Mouse (Mus musculus) megakaryocyte, adult 5-6 weeks (primary cell): ENCODE results near the gene Fam102b. TPM values are rescaled to one million over a fixed set of nuclear protein-coding genes. Genes with fewer than 3 reads are reported as not detected.

Experiments
- ATAC-seq: 2 replicates; pipeline ENCODE4 v1.8.0; 2016; ENCODE audit warnings: mild to moderate bottlenecking, inconsistent platforms; ENCODE audit not compliant: poor library complexity, severe bottlenecking
- total RNA-seq, 2 experiments: library from RNA; stranded (forward) in 1 of 2; stranded (reverse) in 1 of 2; fragments of 153-499, 151-499 nt in 1 of 2; fragments of 221-1000, 200-1000 nt in 1 of 2; gene quantifications; 2 replicates each; pipeline versions ENCODE4 v1.2.3 to v1.2.4; 2015 to 2017

Fam102b gene
- total RNA-seq (2015) (30.7 and 33.5 TPM in 2 replicates), total RNA-seq (2017) (41.3 and 42.0 TPM in 2 replicates)

GRCm38 (mm10) chr3:109027515-109027987 lies at the start of gene Fam102b:
Fam102b (minus strand) TSS chr3:109027607.
- peak; percentile 84 for ATAC-seq

GRCm38 (mm10) chr3:109062989-109063388 lies 35.6 kb upstream of the Fam102b start:
- peak; percentile 95 for ATAC-seq

DNA sequence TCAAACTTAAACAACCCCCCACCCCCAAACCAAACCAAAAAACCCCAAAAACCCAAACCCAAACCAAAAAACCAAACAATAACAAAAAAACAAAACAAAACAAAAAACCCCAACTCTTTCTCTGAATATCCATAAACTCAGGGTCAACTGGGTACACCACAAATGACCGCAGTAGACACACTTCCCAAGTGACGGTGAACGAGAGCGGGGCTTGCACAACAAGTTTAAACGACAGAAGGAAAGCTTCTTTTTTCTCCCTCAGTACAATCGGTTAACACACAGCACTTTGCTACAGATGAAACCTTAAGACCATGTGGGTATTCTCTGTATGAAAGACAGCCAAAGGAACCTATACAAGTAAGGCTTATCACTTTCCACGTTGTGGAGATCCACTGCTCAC lies 35.0 kb upstream of the Fam102b start:
- ATAC-seq: peak; percentile 63; the same call in 1 of the 2 replicates

DNA sequence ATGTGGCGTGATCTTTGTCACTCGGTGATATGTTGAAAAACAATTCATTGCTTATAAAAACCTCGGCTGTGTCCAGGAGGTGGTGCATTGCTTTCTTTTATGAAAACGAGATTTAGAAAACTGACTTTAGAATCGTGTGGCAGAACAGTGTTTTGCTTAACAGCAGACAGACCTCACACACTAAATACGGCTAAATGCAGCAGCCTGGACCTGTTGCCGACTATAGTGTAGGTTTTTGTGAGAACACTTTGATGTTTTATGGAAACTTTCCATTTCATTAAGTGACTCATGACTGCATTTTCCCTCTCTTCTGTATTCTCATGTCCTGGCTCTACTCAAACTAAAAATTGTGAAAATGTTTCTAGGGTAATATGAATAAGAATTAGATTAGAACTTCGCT lies 32.5 kb upstream of the Fam102b start:
- ATAC-seq: no peak

GRCm38 (mm10) chr3:109051946-109052331 lies 24.5 kb upstream of the Fam102b start:
- peak; percentile 52 for ATAC-seq

- ATAC-seq: peak; percentile 72
Observed at GRCm38 (mm10) chr3:109051056-109051945, 23.9 kb upstream of the Fam102b start.

GRCm38 (mm10) chr3:109047707-109048283 lies 20.4 kb upstream of the Fam102b start:
- no peak for ATAC-seq

GRCm38 (mm10) chr3:109046428-109046827 lies 19.0 kb upstream of the Fam102b start:
- no peak for ATAC-seq

DNA sequence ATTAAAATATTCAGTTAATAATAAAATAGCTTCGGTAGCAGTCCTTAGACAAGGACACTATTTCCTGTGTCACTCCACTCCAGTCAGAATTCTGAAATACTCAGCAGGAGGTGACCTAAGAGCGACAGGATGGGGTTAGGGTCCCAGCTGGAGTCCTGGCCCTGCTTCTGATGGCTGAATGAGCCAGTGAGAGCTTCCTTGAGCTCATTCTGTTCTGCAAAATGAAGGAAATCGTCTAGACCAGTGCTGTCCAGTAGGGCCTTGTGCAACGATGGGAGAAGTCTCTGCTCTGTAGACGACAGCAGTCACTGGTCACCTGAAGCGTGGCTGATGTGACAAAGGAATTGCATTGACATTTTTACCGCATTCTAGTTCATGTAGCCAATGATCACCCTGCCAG lies 16.0 kb upstream of the Fam102b start:
- no peak for ATAC-seq

GRCm38 (mm10) chr3:109040908-109041307 lies 13.5 kb upstream of the Fam102b start:
- no peak for ATAC-seq

- ATAC-seq: no peak
Observed at GRCm38 (mm10) chr3:109034411-109034810, 7.0 kb upstream of the Fam102b start.

GRCm38 (mm10) chr3:109032306-109032705 lies 4.9 kb upstream of the Fam102b start:
- no peak for ATAC-seq

DNA sequence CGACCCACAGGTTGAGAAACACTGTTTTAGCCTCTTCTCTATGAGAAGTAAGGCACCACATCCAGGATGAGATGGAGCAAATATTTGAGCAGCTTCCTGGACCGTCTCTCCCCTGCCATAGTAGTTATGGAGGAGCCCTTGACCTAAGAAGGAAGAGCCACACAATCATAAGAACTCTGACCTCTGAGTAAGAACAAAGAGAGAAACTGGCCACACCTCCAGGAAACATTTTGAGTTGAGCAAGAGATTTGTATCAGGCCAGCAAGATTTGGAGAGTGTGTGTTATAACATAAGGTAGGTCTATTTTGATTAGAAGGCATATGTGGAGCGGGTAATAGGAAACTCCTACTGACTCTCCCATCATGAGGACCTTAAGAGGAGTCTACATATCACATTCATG lies 4.2 kb upstream of the Fam102b start:
- no peak for ATAC-seq

GRCm38 (mm10) chr3:109030817-109031216 lies 3.4 kb upstream of the Fam102b start:
- no peak for ATAC-seq

- no peak for ATAC-seq
Observed at GRCm38 (mm10) chr3:109029661-109030060, 2.3 kb upstream of the Fam102b start.

- ATAC-seq: 0 out of 2 replicates have a peak, but pooled peaks have one; percentile 1
Observed at GRCm38 (mm10) chr3:109026991-109027470, 376 bp downstream of the Fam102b start.

DNA sequence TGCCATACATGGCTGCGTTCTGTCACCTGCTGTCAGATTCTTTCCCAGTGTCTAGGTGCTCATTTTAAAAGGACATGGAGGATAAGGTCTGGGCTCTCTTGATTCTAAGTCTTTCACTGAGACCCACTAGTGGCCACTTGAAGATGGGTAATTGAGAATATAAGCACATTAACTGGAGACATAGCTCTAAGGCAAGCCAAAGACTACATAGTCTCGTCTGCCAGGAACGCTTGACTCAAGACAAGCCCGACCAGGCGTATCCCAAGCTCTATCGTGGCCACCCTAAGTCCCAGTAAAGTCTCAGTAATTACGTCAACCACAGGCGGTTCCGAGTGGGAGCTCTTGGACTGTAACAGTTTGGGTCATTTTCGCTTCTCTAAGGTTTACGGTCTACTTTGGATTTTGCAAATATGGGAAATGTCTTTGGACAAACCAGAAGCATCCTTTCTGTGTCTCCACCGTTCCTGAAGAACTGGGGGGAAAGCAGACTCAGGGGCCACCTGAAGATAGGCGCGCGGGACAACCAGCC lies 881 bp downstream of the Fam102b start:
- ATAC-seq: no peak

DNA sequence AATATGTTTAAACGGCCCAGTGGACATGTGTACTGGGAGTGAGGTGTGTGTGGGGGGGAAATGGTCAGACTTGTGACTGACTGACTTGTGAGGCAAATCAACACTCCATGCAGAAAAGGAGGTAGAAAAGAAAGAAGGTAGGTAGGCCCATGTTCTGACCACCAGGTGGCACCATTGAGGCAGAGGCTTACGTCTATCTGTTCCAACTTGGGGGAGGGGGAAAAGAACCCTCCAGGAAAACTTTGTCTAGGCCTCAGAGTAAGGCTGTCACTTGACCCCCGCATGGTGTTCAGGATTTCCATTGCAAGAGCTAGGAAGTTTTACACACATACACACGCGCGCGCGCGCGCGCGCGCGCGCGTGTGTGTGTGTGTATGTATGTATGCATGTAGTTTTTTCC lies 1.8 kb downstream of the Fam102b start:
- ATAC-seq: peak; percentile 60

GRCm38 (mm10) chr3:109023066-109023465 lies 4.3 kb downstream of the Fam102b start:
- no peak for ATAC-seq

- ATAC-seq: no peak
Observed at GRCm38 (mm10) chr3:109021720-109022516, 5.5 kb downstream of the Fam102b start.

- no peak for ATAC-seq
Observed at GRCm38 (mm10) chr3:109018336-109018735, 9.1 kb downstream of the Fam102b start.
